Mouse (Mus musculus) heart, embryonic 14.5 days (tissue): Measurements from ENCODE around the gene Ackr4. TPM values are rescaled to one million over a fixed set of nuclear protein-coding genes. Genes with fewer than 3 reads are reported as not detected.

Source experiments
- ATAC-seq: fragments of 200-750 bp; cut with Nextera tagmentation; 2 replicates; pipeline ENCODE4 v1.8.0; 2017; ENCODE audit warnings: low read depth, moderate TSS enrichment; ENCODE audit not compliant: insufficient number of reproducible peaks, insufficient read depth, low FRiP score
- H3K27ac ChIP-seq, 2 experiments: fragments of 200-500 bp in 1 of 2; fragments of 300-500 bp in 1 of 2; sonication (generic) in 1 of 2; replicated peaks in 1 of 2; 2 replicates each; pipeline ENCODE4 v1.5.1; 2012 to 2014; ENCODE audit warnings: low read depth in 2 of 2, low read length in 2 of 2, control low read depth in 1 of 2, mild to moderate bottlenecking in 1 of 2, mixed read lengths in 1 of 2; ENCODE audit not compliant: control insufficient read depth in 1 of 2, insufficient read depth in 1 of 2
- H3K27me3 ChIP-seq: fragments of 300-500 bp; sonication (generic); 2 replicates; pipeline ENCODE4 v1.6.1; 2014; ENCODE audit warnings: mild to moderate bottlenecking, low read length, control low read depth; ENCODE audit not compliant: control insufficient read depth, insufficient read depth
- H3K36me3 ChIP-seq: fragments of 300-500 bp; sonication (generic); 2 replicates; pipeline ENCODE4 v1.6.1; 2014; ENCODE audit warnings: mild to moderate bottlenecking, control low read depth, low read length, mixed read lengths; ENCODE audit not compliant: control insufficient read depth, insufficient read depth
- H3K4me1 ChIP-seq, 2 experiments: fragments of 200-500 bp in 1 of 2; fragments of 300-500 bp in 1 of 2; sonication (generic) in 1 of 2; 2 replicates each; pipeline ENCODE4 v1.6.1; 2012 to 2014; ENCODE audit warnings: low read length in 2 of 2, control low read depth in 1 of 2, mixed read lengths in 1 of 2; ENCODE audit not compliant: control insufficient read depth in 2 of 2, insufficient read depth in 2 of 2
- H3K4me2 ChIP-seq: fragments of 300-500 bp; sonication (generic); 2 replicates; pipeline ENCODE4 v1.6.1; 2014; ENCODE audit warnings: mild to moderate bottlenecking, low read length
- H3K4me3 ChIP-seq, 2 experiments: fragments of 200-500 bp in 1 of 2; fragments of 300-500 bp in 1 of 2; sonication (generic) in 1 of 2; 2 replicates each; pipeline ENCODE4 v1.5.1; 2012 to 2014; ENCODE audit warnings: low read length in 2 of 2, mild to moderate bottlenecking in 2 of 2, control low read depth in 1 of 2, low read depth in 1 of 2, moderate library complexity in 1 of 2; ENCODE audit not compliant: control insufficient read depth in 1 of 2, insufficient read depth in 1 of 2
- H3K9ac ChIP-seq: fragments of 300-500 bp; sonication (generic); 2 replicates; pipeline ENCODE4 v1.6.1; 2014; ENCODE audit warnings: mild to moderate bottlenecking, low read length
- H3K9me3 ChIP-seq: fragments of 300-500 bp; sonication (generic); 2 replicates; pipeline ENCODE4 v1.6.1; 2016; ENCODE audit warnings: low read length, control low read depth; ENCODE audit not compliant: control insufficient read depth
- WGBS: fragments of 180-500 bp; shearing (Covaris S2); extraction: QIAGEN DNeasy Blood & Tissue Kit; methylation state at CpG from one replicate; pipeline ENCODE4 v1.1.7; 2014; 5-methylcytosine and 5-hydroxymethylcytosine counted together
- polyA plus RNA-seq: library from polyadenylated mRNA; unstranded; fragments of >200 nt; fragmentation: Nextera tagmentation; extraction: Ambion mirVana; gene quantifications from 2 replicates; pipeline ENCODE4 v1.2.1, GENCODE M21; 2014

Ackr4 gene
- polyA plus RNA-seq, 1 experiment from 2014 or later, result 3.6 TPM

DNA sequence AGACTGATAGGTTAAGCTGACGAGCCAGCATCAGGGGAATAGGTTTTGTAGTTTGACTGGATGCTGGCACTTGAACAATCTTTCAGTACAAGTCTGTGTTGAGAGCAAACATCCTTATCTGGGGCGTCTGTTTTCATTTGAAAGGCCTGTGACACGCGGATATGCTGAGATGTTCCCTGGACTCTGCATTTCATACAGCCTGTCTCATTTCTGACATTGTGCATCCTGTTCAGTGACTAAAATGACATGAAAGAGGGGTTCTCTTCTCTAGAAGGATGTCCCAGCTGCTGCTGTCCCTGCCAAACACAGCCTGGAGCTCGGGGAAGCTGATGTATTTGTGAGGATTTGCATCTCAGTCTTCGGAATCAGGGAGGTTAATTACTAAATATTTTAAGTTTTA is 19.3 kb downstream of the Ackr4 start:
- Histone ChIP-seq H3K4me2 (no peak overlapping the region), H3K9ac (no peak overlapping the region), H3K9me3 (peaks cover 8% of the 10 kb centered on the region; the same call in 1 of the 2 replicates), H3K27ac (peak overlapping the region in 1 of 2 experiments; percentile 51; a peak in 1 of 4 replicates), H3K27me3 (no peaks in the 10 kb centered on the region), H3K4me1 (peaks cover 0 to 6% of the 10 kb centered on the region in 2 experiments; a peak in 1 of 4 replicates), H3K36me3 (no peaks in the 10 kb centered on the region), H3K4me3 (no peak overlapping the region)
- no peak for ATAC-seq
- 23% methylated on average over 6 of the region's 6 CpGs for WGBS

DNA sequence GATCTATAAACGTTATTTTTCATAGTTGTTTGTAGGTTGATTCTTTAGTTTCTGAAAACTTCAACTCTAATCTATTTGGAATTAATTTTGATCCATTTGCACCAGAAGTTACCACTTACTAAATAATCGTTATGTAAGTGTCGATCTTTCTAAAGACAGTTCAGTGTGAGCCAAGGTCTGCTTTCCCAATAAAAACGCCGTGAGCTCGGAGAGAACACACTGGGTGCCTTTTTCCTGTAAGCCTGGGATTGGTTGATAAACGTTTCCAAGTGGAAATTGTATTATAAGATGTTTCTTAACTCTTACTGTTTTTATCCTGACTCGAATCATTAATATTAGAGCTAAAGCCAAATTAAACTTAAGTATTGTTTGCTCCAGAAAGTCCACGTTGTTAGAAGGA is 19.8 kb downstream of the Ackr4 start:
- 0 out of 4 replicates have a peak overlapping the region, but pooled peaks of 1 of the 2 experiments have one; percentile 11 for H3K27ac ChIP-seq
- WGBS, result 64% methylated on average over 9 of the region's 9 CpGs
- ATAC-seq, result no peak

DNA sequence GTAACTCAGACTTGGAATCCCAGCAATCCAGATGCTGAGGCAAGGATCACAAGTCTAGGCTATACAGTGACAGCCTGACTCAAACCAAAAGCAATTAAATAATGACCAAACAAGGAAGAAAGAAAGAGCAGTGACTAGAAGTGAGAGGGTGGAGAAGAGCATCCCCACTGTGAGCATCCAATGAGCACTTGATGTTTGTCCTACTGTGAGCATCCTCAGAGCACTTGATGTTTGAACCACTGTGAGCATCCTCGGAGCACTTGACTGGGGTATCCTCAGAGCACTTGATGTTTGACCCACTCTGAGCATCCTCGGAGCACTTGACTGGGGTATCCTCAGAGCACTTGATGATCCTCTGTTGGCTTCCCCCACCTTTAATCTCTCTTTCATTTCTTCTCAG is 21.7 kb downstream of the Ackr4 start:
- H3K4me3 ChIP-seq, result no peak overlapping the region
- H3K4me1 ChIP-seq, result peaks cover 5 to 12% of the 10 kb centered on the region in 2 experiments; a peak in 3 of 4 replicates
- no peak overlapping the region for H3K9ac ChIP-seq
- ATAC-seq, result no peak
- no peaks in the 10 kb centered on the region for H3K36me3 ChIP-seq
- H3K27ac ChIP-seq, result no peak overlapping the region
- no peak overlapping the region for H3K4me2 ChIP-seq
- WGBS, result 77% methylated on average over 2 of the region's 2 CpGs
- no peaks in the 10 kb centered on the region for H3K9me3 ChIP-seq
- no peaks in the 10 kb centered on the region for H3K27me3 ChIP-seq

More for the DNA sequence above, 19.8 kb downstream of the Ackr4 start:
- Histone ChIP-seq H3K4me2 (no peak overlapping the region), H3K9ac (no peak overlapping the region), H3K36me3 (no peaks in the 10 kb centered on the region), H3K9me3 (peaks cover 7% of the 10 kb centered on the region; the same call in 1 of the 2 replicates), H3K4me3 (no peak overlapping the region), H3K4me1 (peaks cover 2 to 7% of the 10 kb centered on the region in 2 experiments; a peak in 2 of 4 replicates), H3K27me3 (no peaks in the 10 kb centered on the region)

DNA sequence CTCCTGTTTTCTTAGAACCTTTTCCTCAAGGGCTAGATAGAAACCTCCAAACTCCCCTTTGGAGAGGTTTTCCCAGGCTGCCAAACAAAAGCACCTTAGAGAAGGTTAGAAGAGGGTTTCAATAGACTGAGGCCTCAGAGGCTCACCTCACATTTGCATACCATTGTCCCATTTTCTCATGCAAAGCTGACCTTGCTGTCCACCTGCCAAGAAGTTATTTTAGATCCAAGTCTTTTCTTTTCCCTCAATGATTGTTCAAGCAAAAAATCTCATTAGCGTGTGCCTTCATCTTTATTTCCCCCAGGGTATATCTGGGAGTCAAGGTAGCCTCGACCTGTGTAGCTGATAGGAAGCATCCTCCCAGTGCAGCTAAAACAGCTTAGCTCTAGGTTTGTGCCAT is 23.8 kb downstream of the Ackr4 start:
- no peaks in the 10 kb centered on the region for H3K36me3 ChIP-seq
- no peaks in the 10 kb centered on the region for H3K27me3 ChIP-seq
- no peak overlapping the region for H3K4me2 ChIP-seq
- no peak overlapping the region for H3K4me3 ChIP-seq
- H3K9ac ChIP-seq, result no peak overlapping the region
- WGBS, result 70% methylated on average over 2 of the region's 2 CpGs
- ATAC-seq, result no peak
- no peaks in the 10 kb centered on the region for H3K9me3 ChIP-seq
- peaks cover 5 to 12% of the 10 kb centered on the region in 2 experiments; a peak in 3 of 4 replicates for H3K4me1 ChIP-seq
- no peak overlapping the region for H3K27ac ChIP-seq

DNA sequence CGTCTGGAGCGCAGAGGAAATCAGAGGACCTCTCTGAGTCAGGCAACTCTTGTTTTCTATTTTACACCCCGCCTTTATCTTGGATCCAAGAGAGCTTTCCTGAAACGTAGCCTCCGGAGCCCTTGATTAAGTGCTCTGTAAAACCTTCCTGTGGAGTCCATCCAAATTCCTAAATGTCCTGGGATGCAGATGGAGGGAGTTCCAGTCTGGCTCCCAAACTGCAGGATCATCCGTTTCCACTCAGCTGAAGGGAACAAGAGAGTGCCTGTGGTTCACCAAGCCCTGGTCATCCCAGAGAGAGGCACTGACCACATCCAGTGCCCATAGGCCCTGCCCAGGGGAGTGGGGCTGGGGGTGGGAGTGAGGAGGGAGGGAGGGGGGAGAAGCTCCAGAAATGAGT is 24.4 kb downstream of the Ackr4 start:
- WGBS, result 21% methylated on average over 6 of the region's 6 CpGs
- H3K4me3 ChIP-seq, result no peak overlapping the region
- H3K9me3 ChIP-seq, result no peaks in the 10 kb centered on the region
- peaks cover 5 to 8% of the 10 kb centered on the region in 2 experiments; a peak in 3 of 4 replicates for H3K4me1 ChIP-seq
- peak overlapping the region; percentile 3 for H3K4me2 ChIP-seq
- H3K36me3 ChIP-seq, result no peaks in the 10 kb centered on the region
- H3K9ac ChIP-seq, result no peak overlapping the region
- no peak overlapping the region for H3K27ac ChIP-seq
- no peak for ATAC-seq
- no peaks in the 10 kb centered on the region for H3K27me3 ChIP-seq

DNA sequence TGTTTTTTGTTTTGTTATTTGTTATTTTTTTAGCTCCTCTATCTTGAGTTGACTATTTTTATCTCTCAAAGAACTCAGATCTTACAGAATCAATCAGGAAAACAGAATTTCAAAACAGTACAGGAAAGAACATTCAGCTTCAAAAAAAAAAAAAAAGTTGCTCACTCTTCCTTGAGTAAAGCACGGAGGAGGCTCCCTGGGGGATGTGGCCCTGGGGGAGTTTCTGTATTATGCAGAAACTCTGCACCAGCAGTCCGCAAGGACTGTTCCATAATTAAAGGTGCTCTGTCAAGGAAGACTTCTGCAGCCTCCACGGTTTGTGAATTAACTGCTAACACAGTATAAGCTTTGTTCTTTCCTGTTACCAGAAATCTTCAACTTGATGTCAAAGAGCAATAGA is 25.3 kb downstream of the Ackr4 start:
- peaks cover under 1% of the 10 kb centered on the region; the same call in 1 of the 2 replicates for H3K36me3 ChIP-seq
- no peaks in the 10 kb centered on the region for H3K9me3 ChIP-seq
- 0 out of 2 replicates have a peak overlapping the region, but pooled peaks have one; percentile 3 for H3K4me2 ChIP-seq
- WGBS, result 51% methylated on average over 3 of the region's 3 CpGs
- no peak overlapping the region for H3K9ac ChIP-seq
- no peak for ATAC-seq
- H3K27me3 ChIP-seq, result no peaks in the 10 kb centered on the region
- peaks cover 5 to 6% of the 10 kb centered on the region in 2 experiments; a peak in 3 of 4 replicates for H3K4me1 ChIP-seq
- no peak overlapping the region for H3K4me3 ChIP-seq
- no peak overlapping the region for H3K27ac ChIP-seq

DNA sequence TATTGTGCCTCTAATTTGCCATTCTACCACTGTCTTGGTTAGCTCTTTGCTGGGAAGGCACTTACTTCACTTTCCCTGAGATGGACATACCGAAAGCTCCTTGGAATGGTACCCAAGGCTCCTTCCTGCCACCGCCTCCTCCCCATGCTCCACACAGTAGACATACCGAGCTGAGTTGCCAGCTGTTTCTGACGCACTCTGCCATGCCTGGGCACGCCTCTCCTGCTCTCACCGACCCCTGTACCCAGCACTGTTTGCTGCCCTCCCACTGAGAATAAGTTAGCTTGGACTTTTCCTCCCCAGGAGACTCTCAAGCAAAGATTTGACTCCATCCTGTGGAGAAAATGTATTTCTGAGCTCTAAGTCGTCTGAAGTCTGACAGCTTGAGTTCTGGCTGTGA is 25.9 kb downstream of the Ackr4 start:
- Histone ChIP-seq H3K4me1 (peaks cover 5 to 6% of the 10 kb centered on the region in 2 experiments; a peak in 3 of 4 replicates), H3K9ac (no peak overlapping the region), H3K4me3 (no peak overlapping the region), H3K27ac (no peak overlapping the region), H3K36me3 (peaks cover 2% of the 10 kb centered on the region; the same call in 1 of the 2 replicates), H3K9me3 (no peaks in the 10 kb centered on the region), H3K27me3 (no peaks in the 10 kb centered on the region), H3K4me2 (no peak overlapping the region)
- ATAC-seq, result no peak
- 53% methylated on average over 7 of the region's 7 CpGs for WGBS

DNA sequence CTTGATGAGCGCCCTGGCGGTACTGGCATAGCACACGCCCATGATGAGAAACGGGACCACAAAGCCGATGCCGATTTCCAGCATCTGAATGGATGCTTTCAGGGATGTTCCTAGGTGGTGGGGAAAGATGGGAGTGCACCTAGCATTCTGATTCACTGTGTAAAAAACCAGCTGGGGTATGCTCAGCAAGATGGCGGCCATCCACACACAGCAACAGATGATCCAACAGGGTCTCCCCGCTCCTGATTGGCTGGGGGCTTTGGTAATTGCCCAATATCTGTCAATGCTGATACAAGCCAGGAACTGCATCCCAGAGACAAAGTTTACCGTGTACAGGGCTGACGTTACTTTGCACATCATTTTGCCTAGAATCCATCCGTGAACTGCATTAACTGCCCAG is 27.7 kb downstream of the Ackr4 start:
- Histone ChIP-seq H3K4me1 (peaks cover 5 to 6% of the 10 kb centered on the region in 2 experiments; a peak in 3 of 4 replicates), H3K9me3 (no peaks in the 10 kb centered on the region), H3K9ac (no peak overlapping the region), H3K4me2 (no peak overlapping the region), H3K36me3 (peaks cover 7% of the 10 kb centered on the region; the same call in 1 of the 2 replicates), H3K27ac (no peak overlapping the region), H3K4me3 (no peak overlapping the region), H3K27me3 (no peaks in the 10 kb centered on the region)
- no peak for ATAC-seq
- 86% methylated on average over 11 of the region's 11 CpGs for WGBS
